Mouse (Mus musculus): Measurements from ENCODE around the gene Slc23a2.

Slc23a2 gene

GRCm38 (mm10) chr2:132134758-132135157 is 10.2 kb downstream of the Slc23a2 start:
- DNase-seq = no peak

GRCm38 (mm10) chr2:132133436-132133835 is 11.5 kb downstream of the Slc23a2 start:
- DNase-seq = no peak

- peak; percentile 39 to 47 for DNase-seq
Measured at GRCm38 (mm10) chr2:132131266-132131665, 13.6 kb downstream of the Slc23a2 start.

GRCm38 (mm10) chr2:132129980-132130379 is 14.9 kb downstream of the Slc23a2 start:
- no peak for DNase-seq

- no peak for DNase-seq
Measured at GRCm38 (mm10) chr2:132129247-132129646, 15.7 kb downstream of the Slc23a2 start.

- DNase-seq = no peak
Measured at GRCm38 (mm10) chr2:132127904-132128303, 17.0 kb downstream of the Slc23a2 start.

- DNase-seq = no peak
Measured at GRCm38 (mm10) chr2:132126292-132126691, 18.6 kb downstream of the Slc23a2 start.

- DNase-seq = no peak
Measured at GRCm38 (mm10) chr2:132123063-132123462, 21.8 kb downstream of the Slc23a2 start.

GRCm38 (mm10) chr2:132121050-132121449 is 23.9 kb downstream of the Slc23a2 start:
- DNase-seq = no peak

GRCm38 (mm10) chr2:132118646-132119045 is 26.3 kb downstream of the Slc23a2 start:
- DNase-seq = no peak

- no peak for DNase-seq
Measured at GRCm38 (mm10) chr2:132115936-132116335, 29.0 kb downstream of the Slc23a2 start.

- DNase-seq = no peak
Measured at GRCm38 (mm10) chr2:132115344-132115743, 29.6 kb downstream of the Slc23a2 start.

- no peak for DNase-seq
Measured at GRCm38 (mm10) chr2:132113962-132114759, 30.7 kb downstream of the Slc23a2 start.

- DNase-seq = no peak
Measured at GRCm38 (mm10) chr2:132112319-132112718, 32.6 kb downstream of the Slc23a2 start.

GRCm38 (mm10) chr2:132111905-132112304 is 33.0 kb downstream of the Slc23a2 start:
- DNase-seq = no peak

GRCm38 (mm10) chr2:132111266-132111665 is 33.6 kb downstream of the Slc23a2 start:
- DNase-seq = peak; percentile 19 to 46

GRCm38 (mm10) chr2:132110702-132111101 is 34.2 kb downstream of the Slc23a2 start:
- DNase-seq = no peak

- no peak for DNase-seq
Measured at GRCm38 (mm10) chr2:132108988-132109387, 35.9 kb downstream of the Slc23a2 start.

GRCm38 (mm10) chr2:132107611-132108010 is 37.3 kb downstream of the Slc23a2 start:
- DNase-seq = no peak

- no peak for DNase-seq
Measured at GRCm38 (mm10) chr2:132106069-132106468, 38.8 kb downstream of the Slc23a2 start.

- no peak for DNase-seq
Measured at GRCm38 (mm10) chr2:132103265-132103664, 41.6 kb downstream of the Slc23a2 start.

GRCm38 (mm10) chr2:132102505-132103130 is 42.3 kb downstream of the Slc23a2 start:
- DNase-seq = no peak

- no peak for DNase-seq
Measured at GRCm38 (mm10) chr2:132098942-132099672, 45.8 kb downstream of the Slc23a2 start.

- no peak for DNase-seq
Measured at GRCm38 (mm10) chr2:132098365-132098764, 46.5 kb downstream of the Slc23a2 start.
